Mouse (Mus musculus) cerebellum, adult 18-20 months (tissue): Measurements from ENCODE around the gene Prickle3.
A peak's percentile ranks its signal among the peaks of the same experiment; 100 is the strongest.
"Not testable (repeated sequence)": the region's sequence is repeated elsewhere in the genome, so short reads cannot be mapped to it uniquely, and the experiment has no call there.

Experiments used
- DNase-seq, 2 experiments: peaks; one replicate each; pipeline ENCODE4 v3.0.0; 2021

The Prickle3 gene

DNA sequence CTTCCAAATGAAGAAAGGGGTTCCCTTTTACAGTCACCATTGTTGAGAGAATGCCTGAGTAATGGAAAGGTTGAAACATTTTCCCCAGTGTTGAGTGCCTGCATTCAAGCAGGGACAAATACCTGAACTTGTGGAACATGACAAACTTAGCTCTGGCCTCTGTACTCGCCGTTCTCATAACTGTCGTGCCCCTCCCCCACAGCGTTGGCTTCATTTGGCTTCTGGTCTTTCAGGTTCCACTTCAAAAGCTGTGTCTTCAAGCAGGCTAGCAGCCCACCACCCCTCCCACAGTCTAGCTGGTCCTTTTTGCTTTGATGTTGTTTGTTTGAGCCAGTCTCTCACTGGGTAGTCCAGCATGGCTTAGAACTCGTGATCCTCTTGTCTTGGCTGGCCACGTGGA, 15.7 kb downstream of the Prickle3 start:
- DNase-seq, result no peak

DNA sequence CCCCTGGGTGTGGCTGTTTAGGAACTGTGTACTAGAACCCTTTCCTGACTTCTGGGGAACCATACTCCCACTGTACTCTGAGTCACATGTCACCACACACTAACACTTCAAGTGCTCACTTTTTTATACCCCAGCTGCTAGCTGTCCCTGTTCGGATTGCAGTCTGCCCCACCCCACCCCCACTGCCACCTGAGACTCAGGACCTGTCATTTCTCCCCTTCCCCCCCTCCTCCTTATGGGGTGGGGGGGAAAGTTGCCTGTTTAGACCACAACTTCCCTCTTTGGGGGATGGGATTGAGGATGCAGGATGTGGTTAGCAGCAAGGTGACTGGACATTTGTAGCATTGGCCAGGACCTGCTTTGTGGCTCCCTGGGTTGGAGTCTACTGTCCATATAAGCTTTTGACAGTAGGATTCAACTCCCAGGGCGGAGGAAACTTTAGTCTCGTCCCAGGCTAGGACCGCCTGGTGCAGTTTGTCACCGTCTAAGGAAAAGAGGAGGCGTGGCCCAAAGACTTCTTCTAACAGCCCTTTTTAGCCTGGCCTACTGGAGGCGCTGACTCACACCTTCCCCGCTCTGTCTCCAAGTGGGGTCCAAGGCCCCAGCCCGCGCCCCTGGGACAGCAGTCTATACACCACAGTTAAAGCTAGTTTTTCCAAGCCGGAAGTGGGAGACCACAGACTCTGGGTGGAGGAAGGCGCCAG, 16.7 kb downstream of the Prickle3 start:
- DNase-seq, result no peak

DNA sequence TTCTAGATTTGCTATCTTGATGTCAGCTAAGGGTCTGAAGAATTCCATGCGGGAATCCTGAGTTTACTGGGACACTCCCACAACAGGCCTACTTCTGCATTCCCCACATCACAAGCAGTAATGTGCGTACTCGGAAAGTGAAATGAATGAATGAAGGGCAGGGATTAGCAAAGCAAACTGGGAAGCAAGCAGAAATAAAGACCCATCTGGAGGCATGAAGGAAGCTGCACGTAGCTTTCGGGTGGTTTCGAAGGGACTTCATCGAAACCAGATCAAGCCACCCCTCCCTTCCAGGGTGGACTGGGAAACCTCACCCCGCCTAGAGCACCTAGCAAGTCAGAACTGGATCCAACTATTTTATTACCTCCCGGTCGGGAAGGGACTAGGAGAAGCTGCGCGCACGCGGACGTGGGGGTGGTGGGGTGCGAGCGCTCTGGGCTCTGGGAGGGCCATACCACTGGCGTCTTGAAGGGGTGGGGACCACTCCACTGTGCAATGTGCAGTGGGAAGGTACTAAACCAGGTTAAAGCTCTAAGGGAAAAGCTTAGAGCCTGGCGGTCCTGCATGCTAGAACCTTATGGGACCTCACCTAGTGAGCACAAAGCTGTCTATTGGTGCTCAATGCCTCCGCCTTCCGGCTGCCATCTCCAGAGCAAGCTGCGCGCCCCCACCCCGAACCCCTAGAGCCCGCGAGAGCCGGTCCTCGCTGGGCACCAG, 17.4 kb downstream of the Prickle3 start:
- DNase-seq, result no peak

DNA sequence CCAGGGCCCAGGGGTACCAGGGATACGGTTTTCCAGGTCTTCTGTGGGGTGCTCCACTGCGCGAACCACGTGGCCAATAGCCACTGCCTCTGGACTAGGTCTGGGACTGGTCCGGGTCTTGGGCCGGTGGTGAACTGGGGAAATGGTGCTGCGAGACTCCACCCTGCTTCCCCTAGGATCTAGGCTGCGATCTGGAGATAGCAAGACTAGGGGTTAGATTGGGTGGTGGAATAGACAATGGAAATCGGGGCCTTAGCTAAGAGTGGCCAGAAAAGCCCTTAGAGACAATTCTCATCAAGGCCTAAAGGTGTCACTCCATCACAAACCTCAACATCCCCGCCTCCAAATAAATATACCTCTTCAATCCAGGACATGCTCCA, 17.9 kb downstream of the Prickle3 start:
- no peak for DNase-seq

DNA sequence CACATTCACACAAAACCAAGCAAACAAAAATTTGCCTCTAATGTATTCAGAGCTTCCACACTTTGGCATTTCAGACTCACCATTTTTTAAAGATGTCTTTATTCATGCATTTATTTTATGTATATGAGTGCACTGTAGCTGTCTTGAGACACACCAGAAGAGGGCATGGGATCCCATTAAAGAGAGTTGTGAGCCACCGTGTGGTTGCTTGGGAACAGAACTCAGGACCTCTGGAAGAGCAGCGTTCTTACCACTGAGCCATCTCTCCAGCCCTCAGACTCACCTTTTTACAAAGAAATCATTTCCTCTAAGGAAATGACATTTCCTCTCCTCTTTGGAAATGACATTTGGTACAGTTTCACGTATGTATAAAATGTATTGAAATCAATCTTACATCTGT, 21.9 kb downstream of the Prickle3 start:
- no peak for DNase-seq

DNA sequence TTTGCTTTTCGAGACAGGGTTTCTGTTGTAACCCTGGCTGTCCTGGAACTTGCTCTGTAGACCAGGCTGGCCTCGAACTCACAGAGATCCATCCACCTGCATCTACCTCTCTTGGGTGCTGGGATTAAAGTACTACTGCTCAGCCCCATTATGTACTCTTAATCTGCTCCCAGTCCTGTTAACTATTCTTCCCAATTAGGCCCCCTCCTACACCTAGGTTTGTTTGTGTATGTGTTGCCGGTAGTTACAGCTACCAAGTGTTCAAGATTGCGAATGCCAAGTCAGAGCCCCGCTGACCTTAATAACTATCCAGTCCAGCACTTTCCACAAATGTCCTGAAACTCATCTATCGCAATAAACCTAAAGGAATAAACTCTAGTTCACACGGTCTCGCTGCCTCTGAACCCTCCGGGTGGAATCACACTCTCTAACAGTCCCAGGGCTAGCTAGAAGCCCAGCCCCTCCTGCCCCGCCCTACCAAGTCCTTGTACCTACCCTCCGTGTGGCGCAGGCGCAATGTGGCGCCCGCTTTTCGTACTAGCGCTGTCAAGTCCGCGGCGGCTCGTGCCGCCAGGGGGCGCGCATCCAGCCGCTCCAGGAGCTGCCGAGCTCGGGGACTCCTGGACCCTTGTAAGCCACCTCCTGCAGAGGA, 22.5 kb downstream of the Prickle3 start:
- DNase-seq, result peak; percentile 84 to 93

DNA sequence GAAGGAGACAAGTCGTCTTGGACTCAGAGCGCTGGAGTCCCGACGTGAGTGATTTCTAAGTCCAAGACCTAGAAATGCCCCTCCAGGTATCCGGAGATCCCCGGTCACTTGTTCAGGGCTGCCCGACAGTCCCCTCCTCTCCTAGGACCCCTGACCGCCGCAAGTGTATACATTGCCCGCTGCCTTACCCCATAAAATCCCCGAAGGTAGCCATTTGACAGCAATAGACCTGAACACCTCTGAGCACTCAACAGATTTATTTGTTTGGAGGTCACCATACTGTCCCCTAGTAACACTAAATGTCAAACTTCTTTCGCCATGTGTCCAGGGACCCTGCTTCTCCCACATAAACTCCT, 23.0 kb downstream of the Prickle3 start:
- DNase-seq, result no peak

DNA sequence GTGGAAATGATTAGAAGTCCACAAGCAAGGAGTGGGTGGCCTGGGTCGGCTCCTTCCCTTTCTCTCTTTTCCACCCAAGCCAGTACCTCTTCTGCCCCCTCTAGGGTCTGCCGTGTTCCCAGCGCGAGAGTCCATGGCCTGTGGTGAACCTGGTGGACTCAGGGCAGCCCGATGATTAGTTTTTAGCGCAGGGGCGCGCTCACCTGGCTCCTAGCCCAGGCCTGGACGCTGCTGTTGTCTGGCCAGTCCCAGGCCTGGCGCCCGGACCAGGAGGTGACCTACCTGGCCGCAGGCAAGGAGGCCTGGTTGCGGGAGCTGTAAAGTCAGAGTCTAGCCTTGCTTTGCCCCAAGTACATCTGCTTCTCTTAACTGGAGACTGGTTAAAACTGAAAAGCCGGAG, 23.8 kb downstream of the Prickle3 start, which contains the start of gene Magix:
TSS of gene Magix (minus strand) at position 388 of the 400 bp plus-strand sequence.
- peak; percentile 58 to 60 for DNase-seq

DNA sequence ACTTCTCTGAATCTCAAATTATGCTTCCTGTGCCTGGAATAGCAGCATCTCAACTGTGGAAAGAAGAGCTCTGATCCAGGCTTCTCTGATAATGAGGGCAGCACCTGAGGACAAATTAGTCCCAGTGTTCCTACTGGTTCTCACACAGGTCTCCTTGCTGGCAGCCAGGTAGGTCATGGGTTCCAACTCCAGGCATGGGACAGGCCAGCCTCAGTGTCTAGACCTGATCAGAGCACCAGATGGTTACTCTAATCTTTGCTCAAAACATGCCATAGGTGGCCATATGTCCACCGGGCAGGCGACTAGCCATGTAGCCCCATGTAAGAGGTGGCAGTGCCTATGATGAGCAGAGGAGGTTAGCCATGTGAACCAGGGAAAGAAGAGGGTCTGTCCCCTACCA, 31.3 kb downstream of the Prickle3 start:
- DNase-seq, result peak in 1 of 2 experiments; percentile 48

DNA sequence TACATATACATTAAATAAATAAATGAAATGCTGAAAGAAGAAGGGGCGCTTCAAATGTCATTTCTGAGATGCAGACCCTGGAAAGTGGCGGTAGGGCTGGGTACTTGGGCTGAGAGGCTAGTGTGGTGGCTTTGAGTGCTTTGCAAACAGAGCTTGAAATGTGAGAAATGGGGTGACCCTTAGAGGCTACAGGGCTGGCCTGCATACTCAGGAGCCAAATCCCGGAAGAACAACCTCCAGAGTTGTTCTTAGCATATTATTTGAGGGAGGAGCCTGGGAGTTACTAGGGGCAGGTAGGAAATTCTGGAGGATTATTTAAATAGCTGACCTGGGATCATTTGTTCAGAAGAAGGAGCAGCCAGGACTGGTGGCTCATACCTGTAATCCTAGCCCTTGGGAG, 33.4 kb downstream of the Prickle3 start:
- DNase-seq, result no peak

DNA sequence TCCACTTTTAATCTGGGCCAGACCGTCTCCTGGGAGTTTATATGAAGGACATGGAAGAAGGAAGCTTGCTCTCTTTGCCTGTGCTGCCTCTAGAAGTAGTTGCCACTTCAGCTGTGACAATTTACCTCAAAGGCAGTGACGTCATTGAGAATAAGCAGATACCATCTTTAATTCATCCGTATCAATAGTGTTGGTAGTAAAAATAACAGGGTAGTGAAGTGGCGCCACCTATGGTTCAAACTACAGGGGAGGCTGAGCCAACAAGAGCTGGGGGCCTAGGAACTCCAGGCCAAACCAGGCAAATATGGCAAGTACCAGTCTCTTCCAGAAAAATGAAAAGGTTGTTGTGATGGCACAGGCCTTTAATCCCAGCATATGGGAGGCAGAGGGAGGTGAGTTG, 35.8 kb downstream of the Prickle3 start:
- peak; percentile 33 to 38 for DNase-seq

DNA sequence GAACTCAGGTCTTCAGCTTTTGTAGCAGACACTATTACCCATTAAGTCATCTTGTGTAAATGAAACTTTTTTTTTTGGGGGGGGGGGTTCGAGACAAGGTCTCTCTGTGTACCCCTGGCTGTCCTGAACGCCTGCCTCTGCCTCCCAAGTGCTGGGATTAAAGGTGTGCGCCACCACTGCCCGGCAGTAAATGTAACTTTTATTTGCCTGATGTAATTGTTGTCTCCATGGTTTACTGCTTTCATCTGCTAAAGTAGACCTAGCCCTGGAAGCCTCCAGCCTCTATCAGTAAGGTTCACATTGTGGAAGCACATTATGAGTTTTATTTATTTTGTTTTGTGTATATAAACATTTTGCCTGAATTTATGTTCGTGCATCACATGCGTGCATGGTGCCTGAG, 39.5 kb downstream of the Prickle3 start:
- DNase-seq, result no peak

DNA sequence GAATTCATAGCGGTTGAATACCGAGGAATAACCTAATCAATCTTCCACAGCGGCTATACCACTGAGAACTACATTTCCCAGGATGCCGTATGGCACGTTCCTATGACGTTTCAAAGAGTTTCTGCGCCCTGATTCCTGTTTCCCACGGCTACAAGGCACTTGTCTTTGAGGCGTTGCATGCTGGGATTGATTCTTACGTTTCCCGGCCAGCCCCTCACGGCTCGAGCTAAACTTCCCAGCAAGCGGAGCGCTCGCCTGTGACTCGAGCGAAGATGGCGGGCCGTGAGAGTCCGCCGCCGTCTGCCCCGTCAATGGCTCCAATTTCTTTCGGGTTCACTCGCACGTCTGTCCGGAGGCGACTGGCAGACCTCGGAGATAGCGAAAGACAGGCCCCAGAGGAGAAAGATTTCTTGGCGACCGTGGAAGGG, 39.9 kb downstream of the Prickle3 start, which contains the start of gene Gpkow:
TSS of gene Gpkow (plus strand) at position 178 of the 428 bp plus-strand sequence.
- peak; percentile 79 to 91 for DNase-seq

DNA sequence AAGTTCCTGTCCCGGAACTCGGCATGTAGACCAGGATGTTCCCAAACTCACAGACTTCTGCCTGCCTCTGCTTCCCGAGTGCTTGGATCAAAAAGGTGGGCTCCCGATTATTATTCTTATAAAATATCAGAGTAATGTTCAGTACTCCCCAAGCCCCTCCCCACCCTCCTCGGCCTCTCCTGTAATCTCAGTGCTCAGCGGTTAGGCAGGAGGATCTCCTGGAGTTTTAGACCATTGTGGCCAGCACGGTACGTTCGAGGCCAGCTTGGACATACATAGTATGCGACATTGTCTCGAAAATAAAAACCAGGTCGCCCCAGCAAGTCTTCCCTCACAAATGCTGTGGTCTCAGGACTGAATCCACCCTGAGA, 56.7 kb downstream of the Prickle3 start:
- not testable (repeated sequence) for DNase-seq

DNA sequence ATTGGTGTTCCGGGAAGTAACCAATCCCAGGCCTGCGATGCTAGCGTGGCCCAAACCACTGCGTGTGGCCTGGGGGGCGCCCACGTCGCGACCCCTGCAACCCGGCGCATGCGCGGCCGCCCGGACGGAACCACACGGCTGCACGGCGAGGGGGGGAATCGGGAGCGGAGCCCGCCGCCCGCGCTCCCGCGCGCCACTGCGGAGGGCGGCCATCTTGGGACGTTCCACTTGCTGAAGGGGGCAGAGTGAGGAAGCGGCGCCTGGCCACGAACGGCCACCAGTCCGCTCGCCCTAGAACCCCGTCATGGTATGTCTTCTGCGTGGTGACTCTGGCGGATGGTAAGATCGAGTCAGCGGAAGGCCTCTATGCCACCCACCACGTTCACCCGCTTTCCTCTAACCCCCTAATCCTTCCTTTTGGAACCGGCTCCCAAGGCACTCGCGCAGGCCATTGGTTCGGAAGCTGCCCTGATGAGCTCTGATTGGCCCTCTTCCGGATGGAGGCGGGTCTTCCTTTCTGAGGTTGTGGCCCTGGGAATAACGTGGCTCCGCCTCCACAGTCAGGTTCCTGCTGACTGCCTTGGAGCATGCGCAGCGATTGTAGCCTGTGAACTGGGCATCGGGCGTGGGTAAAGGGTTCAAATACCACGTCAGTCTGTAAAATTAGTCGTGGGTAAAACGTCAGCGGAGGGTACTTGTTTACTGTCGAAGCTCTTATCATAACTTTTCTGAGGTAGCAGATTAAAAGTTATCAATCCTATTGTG, 57.3 kb downstream of the Prickle3 start, which contains the start of gene Wdr45:
TSS of gene Wdr45 (plus strand) at position 199 of the 765 bp plus-strand sequence.
- peak; percentile 90 to 95 for DNase-seq

DNA sequence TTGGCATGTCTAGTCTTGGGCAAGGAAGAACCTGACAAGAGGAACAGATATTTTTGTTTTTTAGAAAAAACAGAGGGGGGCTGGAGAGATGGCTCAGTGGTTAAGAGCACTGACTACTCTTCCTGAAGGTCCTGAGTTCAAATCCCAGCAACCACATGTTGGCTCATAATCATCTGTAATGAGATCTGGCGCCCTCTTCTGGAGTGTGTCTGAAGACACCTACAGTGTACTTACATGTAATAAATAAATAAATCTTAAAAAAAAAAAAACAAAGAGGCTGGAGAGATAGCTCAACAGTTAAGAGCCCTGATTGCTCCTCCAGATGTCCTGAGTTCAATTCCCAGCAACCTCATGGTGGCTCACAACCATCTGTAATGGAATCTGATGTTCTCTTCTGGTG, 59.0 kb downstream of the Prickle3 start:
- not testable (repeated sequence) for DNase-seq
